Mouse (Mus musculus) kidney, embryonic 14.5 days (tissue): ENCODE measurements around the gene Olfm1. TPM values are rescaled to one million over a fixed set of nuclear protein-coding genes. Genes with fewer than 3 reads are reported as not detected.

Source experiments
- ATAC-seq: fragments of 200-750 bp; cut with Nextera tagmentation; 2 replicates; pipeline ENCODE4 v1.8.0; 2017; ENCODE audit warnings: moderate number of reproducible peaks, mild to moderate bottlenecking, moderate TSS enrichment, moderate library complexity; ENCODE audit not compliant: low FRiP score, low TSS enrichment
- H3K27ac ChIP-seq: fragments of 300-500 bp; sonication (generic); 2 replicates; pipeline ENCODE4 v1.5.1; 2014; ENCODE audit warnings: low read depth, mild to moderate bottlenecking, low read length, moderate library complexity, mixed read lengths
- H3K27me3 ChIP-seq: fragments of 300-500 bp; sonication (generic); 2 replicates; pipeline ENCODE4 v1.6.1; 2014; ENCODE audit warnings: mild to moderate bottlenecking, low read length; ENCODE audit not compliant: control insufficient read depth, insufficient read depth
- H3K36me3 ChIP-seq: fragments of 300-500 bp; sonication (generic); 2 replicates; pipeline ENCODE4 v1.6.1; 2014; ENCODE audit warnings: low read length, mixed read lengths; ENCODE audit not compliant: control insufficient read depth, insufficient read depth
- H3K4me1 ChIP-seq: fragments of 300-500 bp; sonication (generic); 2 replicates; pipeline ENCODE4 v1.6.1; 2014; ENCODE audit warnings: low read length, mixed read lengths; ENCODE audit not compliant: control insufficient read depth, insufficient read depth
- H3K4me2 ChIP-seq: fragments of 300-500 bp; sonication (generic); replicated peaks from 2 replicates; pipeline ENCODE4 v1.6.1; 2014; ENCODE audit warnings: low read depth, mild to moderate bottlenecking, low read length
- H3K4me3 ChIP-seq: fragments of 300-500 bp; sonication (generic); 2 replicates; pipeline ENCODE4 v1.5.1; 2014; ENCODE audit warnings: mild to moderate bottlenecking, low read length
- H3K9ac ChIP-seq: fragments of 300-500 bp; sonication (generic); 2 replicates; pipeline ENCODE4 v1.6.1; 2014; ENCODE audit warnings: low read depth, mild to moderate bottlenecking, low read length, moderate library complexity
- H3K9me3 ChIP-seq: fragments of 300-500 bp; sonication (generic); 2 replicates; pipeline ENCODE4 v1.6.1; 2016; ENCODE audit warnings: low read length; ENCODE audit not compliant: control insufficient read depth
- WGBS: fragments of 180-500 bp; shearing (Covaris S2); extraction: QIAGEN DNeasy Blood & Tissue Kit; methylation state at CpG from one replicate; pipeline ENCODE4 v1.1.7; 2014; 5-methylcytosine and 5-hydroxymethylcytosine counted together
- polyA plus RNA-seq: library from polyadenylated mRNA; unstranded; fragments of >200 nt; fragmentation: Nextera tagmentation; extraction: Ambion mirVana; gene quantifications from 2 replicates; pipeline ENCODE4 v1.2.1, GENCODE M21; 2014

Gene Olfm1
- polyA plus RNA-seq, result 15.5 and 16.2 TPM in 2 replicates

DNA sequence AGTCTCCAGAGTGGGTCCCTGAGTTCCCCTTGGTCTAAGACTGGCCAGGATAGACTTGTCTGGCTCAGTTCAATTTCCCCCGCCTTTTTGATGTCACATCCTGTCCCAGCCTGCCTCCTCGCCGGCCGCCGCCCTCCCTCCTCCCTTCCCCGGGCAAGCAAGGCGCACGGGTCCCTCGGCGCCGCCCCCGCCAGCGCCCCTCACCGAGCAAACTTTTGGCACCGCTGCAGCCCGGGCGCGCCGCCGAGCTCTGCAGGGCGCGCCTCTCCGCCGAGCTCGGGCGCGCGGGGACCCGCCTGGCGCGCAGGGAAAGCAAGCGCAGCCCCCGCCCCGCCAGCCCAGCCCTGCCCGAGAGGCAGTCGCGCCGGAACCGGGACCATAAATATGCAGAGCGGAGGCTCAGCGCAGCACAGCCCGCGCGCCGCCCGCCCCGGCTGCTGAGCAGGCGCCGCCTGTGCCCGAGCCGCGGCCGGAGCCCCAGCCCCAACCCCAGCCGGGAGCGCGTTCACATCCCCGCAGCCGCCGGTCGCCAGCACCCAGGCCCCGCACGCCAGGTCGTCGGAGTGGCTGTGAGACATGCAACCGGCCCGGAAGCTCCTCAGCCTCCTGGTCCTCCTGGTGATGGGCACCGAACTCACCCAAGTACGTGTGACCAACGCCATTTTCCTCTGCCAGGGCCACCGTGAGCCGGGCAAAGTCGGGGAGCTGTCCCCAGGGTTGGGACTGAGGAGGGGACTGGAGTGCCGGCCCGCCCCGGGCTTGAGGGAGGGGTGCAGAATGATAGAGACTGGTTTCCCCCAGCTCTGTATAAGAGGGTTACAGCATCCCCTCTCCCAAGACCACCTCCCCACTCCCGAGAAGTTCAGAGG lies at the start of gene Olfm1:
Gene Olfm1 (plus strand): TSS at position 172 of the 869 bp plus-strand sequence.
- no peak within 1 kb of the TSS for H3K27ac ChIP-seq

DNA sequence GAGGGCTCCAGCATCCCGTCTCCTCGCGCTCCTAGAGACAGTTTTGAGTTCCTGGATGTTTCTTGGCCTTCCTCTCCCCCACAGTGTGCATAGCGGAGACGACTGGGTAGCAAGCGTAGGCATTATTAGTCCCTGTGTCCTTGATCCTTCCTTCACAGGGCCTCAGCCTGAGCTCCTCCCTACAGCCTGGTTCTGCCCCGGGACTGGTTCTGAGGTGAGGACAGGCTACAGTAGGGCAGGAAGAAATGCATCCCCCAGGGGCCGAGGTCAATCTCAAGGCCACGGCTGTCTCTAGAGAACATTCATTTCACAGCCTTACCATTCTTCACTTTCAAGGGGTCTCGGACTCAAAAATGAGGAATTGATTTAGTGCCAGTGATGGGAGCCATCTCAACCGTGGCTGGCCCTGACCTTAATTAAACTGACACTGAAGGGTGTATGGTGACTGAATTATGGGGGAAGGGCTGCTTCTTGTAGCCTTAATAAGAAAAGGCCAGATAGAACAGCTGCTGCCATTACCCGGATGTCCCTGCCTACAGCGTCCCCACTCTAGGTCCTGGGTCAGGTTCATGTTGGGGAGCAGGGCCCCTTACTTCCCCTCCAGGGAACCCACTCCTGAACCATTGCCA lies 49.3 kb upstream of the Olfm1 start:
- Histone ChIP-seq H3K27ac (no peak overlapping the region), H3K36me3 (no peaks in the 10 kb centered on the region), H3K4me3 (no peak overlapping the region), H3K9me3 (0 out of 2 replicates have a peak, but pooled peaks cover 2% of the 10 kb centered on the region), H3K4me2 (no peak overlapping the region), H3K27me3 (no peaks in the 10 kb centered on the region), H3K9ac (no peak overlapping the region), H3K4me1 (peaks cover 11% of the 10 kb centered on the region; the same call in 1 of the 2 replicates)
- ATAC-seq, result peak; percentile 64; the same call in 1 of the 2 replicates
- 32% methylated on average over 13 of the region's 13 CpGs for WGBS

More for the DNA sequence above, at the start of gene Olfm1:
- peak; percentile 74 for ATAC-seq
- Histone ChIP-seq H3K27me3 (peaks cover 26% of the 10 kb centered on the region), H3K9ac (peak within 1 kb of the TSS; percentile 59), H3K4me2 (peak within 1 kb of the TSS; percentile 90), H3K36me3 (no peaks in the 10 kb centered on the region), H3K9me3 (no peaks in the 10 kb centered on the region), H3K4me3 (peak within 1 kb of the TSS; percentile 60), H3K4me1 (peaks cover 8% of the 10 kb centered on the region; the same call in 1 of the 2 replicates)
- WGBS, result under 1% methylated on average over 66 of the region's 76 CpGs

DNA sequence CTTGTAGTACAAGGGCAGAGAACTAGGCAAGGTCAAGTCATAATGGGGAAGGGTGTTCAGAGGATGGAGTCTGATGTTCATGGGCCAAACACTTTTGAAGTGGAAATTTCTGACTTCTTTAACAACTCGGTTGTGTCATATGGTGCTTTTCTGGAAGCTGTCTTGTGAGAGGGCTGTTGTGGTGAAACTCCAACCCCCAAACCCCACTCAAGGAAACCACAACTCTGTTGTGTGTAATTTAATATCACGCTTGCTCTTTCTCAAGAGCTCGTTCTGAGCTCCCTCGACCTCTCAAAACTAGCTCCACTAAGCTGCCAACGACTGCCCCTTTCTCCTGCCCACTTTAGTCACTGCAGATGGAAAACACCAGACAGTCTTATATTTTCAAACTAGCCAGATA lies 47.1 kb upstream of the Olfm1 start:
- Histone ChIP-seq H3K27ac (no peak overlapping the region), H3K4me3 (no peak overlapping the region), H3K4me1 (peaks cover 4% of the 10 kb centered on the region; the same call in 1 of the 2 replicates), H3K9ac (no peak overlapping the region), H3K36me3 (no peaks in the 10 kb centered on the region), H3K9me3 (0 out of 2 replicates have a peak, but pooled peaks cover 2% of the 10 kb centered on the region), H3K4me2 (no peak overlapping the region), H3K27me3 (no peaks in the 10 kb centered on the region)
- ATAC-seq, result no peak
- 76% methylated on average over 5 of the region's 5 CpGs for WGBS

DNA sequence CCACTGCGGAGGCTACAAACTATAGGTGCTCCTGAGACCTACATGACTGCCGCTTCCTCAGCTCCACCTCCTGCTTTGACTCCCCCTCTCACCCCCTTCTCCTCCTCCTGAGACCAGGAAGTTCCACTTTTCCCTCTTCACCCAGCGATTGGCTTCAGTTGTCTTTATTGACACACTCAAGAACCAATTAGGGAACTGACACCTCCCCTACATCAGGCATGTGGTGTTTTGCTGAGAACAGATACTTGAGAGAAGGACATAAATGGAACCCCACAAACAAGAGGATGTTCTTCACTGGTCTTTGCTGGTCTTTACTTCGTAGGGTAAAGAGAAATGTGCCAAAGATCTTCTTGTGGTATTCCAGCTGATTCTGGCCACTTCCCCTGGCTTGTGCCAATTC lies 46.6 kb upstream of the Olfm1 start:
- Histone ChIP-seq H3K36me3 (no peaks in the 10 kb centered on the region), H3K9me3 (0 out of 2 replicates have a peak, but pooled peaks cover 2% of the 10 kb centered on the region)
- no peak for ATAC-seq

DNA sequence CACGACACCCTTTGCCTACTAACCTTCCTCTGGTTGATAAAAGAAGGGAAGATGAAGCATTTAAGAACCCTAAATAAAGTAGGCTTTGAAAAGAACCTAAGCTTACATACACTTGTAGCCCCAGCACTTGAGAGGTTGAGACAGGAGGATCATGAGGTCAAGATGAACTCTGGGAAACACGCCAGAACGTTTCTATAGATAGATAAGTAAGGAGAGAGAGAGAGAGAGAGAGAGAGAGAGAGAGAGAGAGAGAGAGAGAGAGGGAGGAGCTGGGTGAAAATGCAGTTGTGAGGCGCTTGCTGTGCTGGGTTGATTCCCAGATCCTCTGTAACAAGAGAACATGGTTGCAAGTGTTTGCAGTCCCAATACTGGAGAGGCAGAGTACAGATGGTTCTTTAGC lies 46.1 kb upstream of the Olfm1 start:
- Histone ChIP-seq H3K4me1 (peaks cover 4% of the 10 kb centered on the region; the same call in 1 of the 2 replicates), H3K27ac (no peak overlapping the region), H3K4me2 (no peak overlapping the region), H3K9ac (no peak overlapping the region), H3K9me3 (0 out of 2 replicates have a peak, but pooled peaks cover 2% of the 10 kb centered on the region), H3K4me3 (no peak overlapping the region), H3K27me3 (no peaks in the 10 kb centered on the region), H3K36me3 (no peaks in the 10 kb centered on the region)
- ATAC-seq, result no peak
- WGBS, result 77% methylated on average over 4 of the region's 4 CpGs

More for the DNA sequence above, 46.6 kb upstream of the Olfm1 start:
- H3K4me3 ChIP-seq, result no peak overlapping the region
- H3K27me3 ChIP-seq, result no peaks in the 10 kb centered on the region
- no peak overlapping the region for H3K27ac ChIP-seq
- peaks cover 4% of the 10 kb centered on the region; the same call in 1 of the 2 replicates for H3K4me1 ChIP-seq
- H3K9ac ChIP-seq, result no peak overlapping the region
- no peak overlapping the region for H3K4me2 ChIP-seq
- 74% methylated on average over 4 of the region's 4 CpGs for WGBS

DNA sequence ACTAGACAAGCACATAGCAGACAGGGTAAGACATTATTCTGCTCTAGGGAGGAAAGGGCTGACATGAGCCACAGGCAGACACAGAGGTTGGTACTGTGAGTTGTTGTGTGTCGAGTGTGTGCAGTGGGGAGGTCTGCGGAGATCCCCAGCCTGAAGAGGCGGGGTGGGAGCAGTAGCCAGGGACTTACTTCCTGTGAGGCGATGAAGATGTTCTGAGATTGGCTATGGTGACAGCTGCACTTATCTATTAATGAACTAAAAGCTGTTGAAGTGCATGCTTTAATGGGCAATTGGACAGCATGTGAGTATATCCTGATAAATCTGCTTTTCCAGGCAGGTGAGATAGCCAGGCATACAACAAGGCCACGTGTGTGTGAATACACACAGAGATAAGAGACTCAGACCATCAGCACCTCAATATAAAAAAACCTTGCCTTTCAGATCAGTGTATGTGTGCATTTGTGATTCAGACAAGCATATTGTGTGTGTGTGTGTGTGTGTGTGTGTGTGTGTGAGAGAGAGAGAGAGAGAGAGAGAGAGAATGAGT lies 45.5 kb upstream of the Olfm1 start:
- peaks cover 4% of the 10 kb centered on the region; the same call in 1 of the 2 replicates for H3K4me1 ChIP-seq
- 0 out of 2 replicates have a peak, but pooled peaks cover 2% of the 10 kb centered on the region for H3K9me3 ChIP-seq
- H3K9ac ChIP-seq, result no peak overlapping the region
- H3K27me3 ChIP-seq, result no peaks in the 10 kb centered on the region
- H3K4me2 ChIP-seq, result no peak overlapping the region
- no peak overlapping the region for H3K27ac ChIP-seq
- no peaks in the 10 kb centered on the region for H3K36me3 ChIP-seq
- no peak overlapping the region for H3K4me3 ChIP-seq
- 86% methylated on average over 5 of the region's 5 CpGs for WGBS
- ATAC-seq, result no peak

DNA sequence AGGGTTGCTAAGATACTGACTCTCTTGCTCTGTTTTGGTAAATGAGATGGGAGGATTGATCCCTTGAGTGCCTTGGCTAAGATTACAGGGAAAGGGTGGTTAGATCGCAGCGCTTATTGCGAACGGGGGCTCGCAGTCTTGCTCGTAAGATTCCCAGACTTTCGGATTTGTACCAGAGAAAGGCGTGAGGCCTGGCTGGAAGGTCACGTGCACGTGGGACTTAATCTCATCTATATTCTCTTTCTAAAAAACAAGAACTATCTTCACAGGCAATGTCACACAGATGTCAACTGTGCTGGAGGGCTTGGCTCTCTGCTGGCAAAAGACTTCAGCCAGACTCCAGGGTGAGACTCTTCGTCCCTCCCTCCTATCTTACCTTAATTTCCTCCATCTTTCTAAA lies 43.1 kb upstream of the Olfm1 start:
- Histone ChIP-seq H3K27me3 (no peaks in the 10 kb centered on the region), H3K9ac (no peak overlapping the region), H3K27ac (no peak overlapping the region), H3K4me3 (no peak overlapping the region), H3K4me2 (no peak overlapping the region), H3K4me1 (0 out of 2 replicates have a peak, but pooled peaks cover 3% of the 10 kb centered on the region), H3K36me3 (no peaks in the 10 kb centered on the region), H3K9me3 (0 out of 2 replicates have a peak, but pooled peaks cover 2% of the 10 kb centered on the region)
- ATAC-seq, result no peak
- WGBS, result 37% methylated on average over 11 of the region's 11 CpGs

DNA sequence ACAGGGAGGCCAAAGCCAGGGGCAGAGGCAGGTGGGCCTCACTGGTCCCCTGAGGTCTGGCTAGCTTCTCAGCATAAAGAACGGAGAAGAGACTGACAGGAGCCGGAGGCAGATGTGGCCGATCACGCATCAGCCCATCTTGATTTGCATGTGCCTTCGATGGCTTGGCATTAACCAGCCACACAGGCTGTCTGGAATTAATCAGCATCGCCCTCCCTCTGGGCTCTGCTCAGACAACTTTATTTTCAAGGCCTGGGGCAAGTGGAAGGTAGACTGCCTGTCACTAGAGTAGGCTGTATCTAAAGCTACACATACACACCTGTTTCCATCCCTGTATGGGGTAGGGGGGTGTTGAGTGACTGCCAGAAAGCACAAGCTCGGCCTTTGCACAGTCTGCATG lies 32.2 kb upstream of the Olfm1 start:
- Histone ChIP-seq H3K36me3 (no peaks in the 10 kb centered on the region), H3K27ac (no peak overlapping the region), H3K4me3 (no peak overlapping the region), H3K4me1 (no peaks in the 10 kb centered on the region), H3K4me2 (no peak overlapping the region), H3K27me3 (no peaks in the 10 kb centered on the region), H3K9ac (no peak overlapping the region), H3K9me3 (no peaks in the 10 kb centered on the region)
- WGBS, result 83% methylated on average over 7 of the region's 7 CpGs
- ATAC-seq, result no peak
